Mouse (Mus musculus): ENCODE results near the gene Rps13.

DNA sequence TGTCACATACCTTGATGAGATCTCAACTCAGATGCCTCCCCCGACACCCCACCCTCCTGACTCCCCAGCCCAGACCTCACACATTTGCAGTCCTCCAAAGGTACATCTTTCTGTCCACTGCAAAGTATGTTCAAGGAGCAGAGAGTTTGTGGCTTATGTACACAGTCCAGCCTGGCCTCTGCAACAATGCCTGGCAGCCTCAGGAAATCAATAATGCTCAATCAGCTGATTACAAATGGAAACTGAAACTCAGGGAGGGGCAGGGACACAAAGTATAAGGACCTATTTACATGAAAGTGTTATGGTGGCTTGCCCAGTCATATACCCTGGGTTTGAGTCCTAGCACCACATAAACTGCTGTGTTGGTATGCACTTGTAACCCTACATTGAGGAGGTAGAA is 48.8 kb downstream of the Rps13 start:
- TF ChIP-seq CTCF (conservative IDR thresholded peaks at IDR 0.05; ENCODE audit: insufficient read depth, insufficient read length, low read depth, low read length) (no peak), POLR2A (IDR thresholded peaks at IDR 0.05; ENCODE audit: low read depth, low read length) (no peak)

Data from kidney, adult 2 months (tissue).